Mouse (Mus musculus) small intestine, adult 2 months (tissue): ENCODE measurements at regions not wholly inside any gene's neighbourhood (a gene's known extent, or its start where the extent isn't known, plus 50 kb on each side); places are given as distances from the start of the nearest gene placed in this dataset.

Experiments used
- CTCF ChIP-seq: fragments of 200-500 bp; IDR thresholded peaks from 2 replicates; pipeline ENCODE4 v1.5.1; 2012; ENCODE audit warnings: low read depth, mild to moderate bottlenecking, control low read depth, inconsistent platforms, low read length, moderate library complexity, mixed read lengths; ENCODE audit not compliant: insufficient replicate concordance, insufficient read length; ENCODE audit errors: extremely low read depth
- POLR2A ChIP-seq: fragments of 200-500 bp; IDR thresholded peaks from 2 replicates; pipeline ENCODE4 v1.6.1; 2012; ENCODE audit warnings: low read depth, mild to moderate bottlenecking, control low read depth, inconsistent platforms, low read length, moderate library complexity

DNA sequence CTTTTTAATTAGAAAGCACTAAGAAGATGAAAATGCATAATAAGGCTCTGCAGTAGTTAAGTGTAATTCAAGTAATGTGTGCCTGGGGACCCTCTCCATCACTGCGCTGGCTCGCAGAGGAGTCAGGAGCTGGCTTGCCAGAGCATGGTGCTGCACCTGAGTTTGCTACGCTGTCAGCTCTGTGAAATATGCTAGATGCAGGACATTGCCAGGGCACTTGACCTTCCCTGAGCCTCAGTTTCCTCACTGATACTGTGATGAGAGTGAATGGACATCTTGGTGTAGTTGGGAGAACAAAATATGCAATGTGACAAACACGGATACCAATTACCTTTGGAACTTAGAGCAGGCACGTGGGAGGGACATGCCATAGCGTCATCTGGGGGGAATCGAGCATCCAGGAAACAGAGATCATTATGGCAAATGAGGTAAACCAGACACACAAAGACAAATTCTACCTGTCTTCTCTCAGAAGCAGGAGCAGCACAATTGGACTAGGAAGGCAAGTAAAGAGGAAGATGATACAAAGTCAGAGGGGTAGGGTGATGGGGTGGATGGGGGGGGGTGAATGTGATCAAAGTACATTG, 133.6 kb upstream of the Slco3a1 start:
- no peak for TF ChIP-seq CTCF
- TF ChIP-seq POLR2A, result no peak
